Mouse (Mus musculus) embryonic facial prominence, embryonic 15.5 days (tissue): ENCODE data around the gene Il27ra. TPM values are rescaled to one million over a fixed set of nuclear protein-coding genes. Genes with fewer than 3 reads are reported as not detected.

Experiments used
- ATAC-seq: fragments of 200-750 bp; cut with Nextera tagmentation; 2 replicates; pipeline ENCODE4 v1.8.0; 2017; ENCODE audit warnings: low read depth, moderate TSS enrichment; ENCODE audit not compliant: insufficient number of reproducible peaks, low FRiP score, low TSS enrichment
- H3K27ac ChIP-seq: fragments of 300-500 bp; sonication (generic); replicated peaks from 2 replicates; pipeline ENCODE4 v1.5.1; 2015; ENCODE audit warnings: mild to moderate bottlenecking, inconsistent platforms
- H3K27me3 ChIP-seq: fragments of 300-500 bp; sonication (generic); 2 replicates; pipeline ENCODE4 v1.6.1; 2015; ENCODE audit warnings: inconsistent platforms
- H3K36me3 ChIP-seq: fragments of 300-500 bp; sonication (generic); 2 replicates; pipeline ENCODE4 v1.6.1; 2015; ENCODE audit warnings: mild to moderate bottlenecking, inconsistent platforms
- H3K4me1 ChIP-seq: fragments of 300-500 bp; sonication (generic); 2 replicates; pipeline ENCODE4 v1.6.1; 2015; ENCODE audit warnings: inconsistent platforms
- H3K4me2 ChIP-seq: fragments of 300-500 bp; sonication (generic); replicated peaks from 2 replicates; pipeline ENCODE4 v1.6.1; 2015; ENCODE audit warnings: mild to moderate bottlenecking, inconsistent platforms
- H3K4me3 ChIP-seq: fragments of 300-500 bp; sonication (generic); replicated peaks from 2 replicates; pipeline ENCODE4 v1.5.1; 2015; ENCODE audit warnings: mild to moderate bottlenecking, inconsistent platforms
- H3K9ac ChIP-seq: fragments of 300-500 bp; sonication (generic); 2 replicates; pipeline ENCODE4 v1.6.1; 2015; ENCODE audit warnings: inconsistent platforms
- H3K9me3 ChIP-seq: fragments of 300-500 bp; sonication (generic); replicated peaks from 2 replicates; pipeline ENCODE4 v1.6.1; 2016; ENCODE audit warnings: inconsistent platforms
- WGBS: fragments of 180-500 bp; shearing (Covaris S2); methylation state at CpG from one replicate; pipeline ENCODE4 v1.1.7; 2015; 5-methylcytosine and 5-hydroxymethylcytosine counted together
- polyA plus RNA-seq: library from polyadenylated mRNA; unstranded; fragments of >200 nt; fragmentation: Nextera tagmentation; extraction: Ambion mirVana; gene quantifications from 2 replicates; pipeline ENCODE4 v1.2.1, GENCODE M21; 2015

Gene Il27ra
- polyA plus RNA-seq, 1 experiment from 2014 or later = 1.4 TPM

DNA sequence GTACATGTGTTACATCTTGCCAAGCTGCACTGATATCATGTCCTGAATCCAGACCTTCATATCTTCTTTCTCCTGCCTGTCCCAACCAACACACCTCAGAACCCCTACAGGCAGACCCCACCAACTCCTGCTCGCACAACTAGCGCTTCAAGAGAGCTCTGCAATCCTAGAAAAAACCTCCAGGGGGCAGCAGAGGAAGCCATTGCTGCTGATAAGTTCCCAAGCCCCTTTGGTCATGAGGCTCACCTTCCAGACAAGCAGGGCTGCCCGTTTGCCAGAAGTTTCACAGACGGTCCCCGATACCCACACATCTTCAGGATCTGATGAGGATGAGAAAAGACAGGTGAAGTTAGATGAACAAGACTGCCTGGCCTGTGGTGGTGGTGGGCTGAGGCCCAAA, 3.3 kb downstream of the Il27ra start:
- H3K27me3 ChIP-seq = peaks cover 42% of the 10 kb centered on the region
- ATAC-seq = no peak

DNA sequence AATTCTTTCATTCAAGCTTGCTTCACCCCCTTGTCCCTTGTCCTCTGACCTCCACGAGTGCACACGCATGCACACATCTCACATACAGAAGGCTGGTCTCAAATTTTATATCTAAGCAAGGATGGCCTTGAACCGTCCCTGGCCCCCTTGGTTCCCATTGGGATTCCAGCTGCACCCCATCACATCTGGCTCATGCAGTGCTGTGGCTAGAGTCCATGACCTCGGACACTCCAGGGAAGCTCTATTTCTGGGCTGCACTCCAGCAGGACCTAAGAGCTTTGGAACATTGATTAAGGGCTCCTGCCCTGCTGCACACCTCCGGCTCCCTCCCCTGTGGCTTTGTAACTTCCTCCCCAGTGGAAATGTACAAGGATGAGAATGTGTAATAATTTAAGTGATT, 4.4 kb downstream of the Il27ra start:
- no peaks in the 10 kb centered on the region for H3K9me3 ChIP-seq
- no peak for ATAC-seq
- no peak overlapping the region for H3K4me3 ChIP-seq
- peaks cover 13% of the 10 kb centered on the region for H3K4me1 ChIP-seq
- 75% methylated on average over 5 of the region's 5 CpGs for WGBS
- no peak overlapping the region for H3K4me2 ChIP-seq
- no peak overlapping the region for H3K9ac ChIP-seq
- no peaks in the 10 kb centered on the region for H3K36me3 ChIP-seq
- peaks cover 31% of the 10 kb centered on the region for H3K27me3 ChIP-seq
- H3K27ac ChIP-seq = no peak overlapping the region

More for the DNA sequence above, 3.3 kb downstream of the Il27ra start:
- no peak overlapping the region for H3K4me3 ChIP-seq
- no peak overlapping the region for H3K9ac ChIP-seq
- 4% methylated on average over 5 of the region's 5 CpGs for WGBS
- no peak overlapping the region for H3K4me2 ChIP-seq
- no peaks in the 10 kb centered on the region for H3K9me3 ChIP-seq
- no peaks in the 10 kb centered on the region for H3K36me3 ChIP-seq
- H3K27ac ChIP-seq = no peak overlapping the region
- peaks cover 15% of the 10 kb centered on the region for H3K4me1 ChIP-seq

DNA sequence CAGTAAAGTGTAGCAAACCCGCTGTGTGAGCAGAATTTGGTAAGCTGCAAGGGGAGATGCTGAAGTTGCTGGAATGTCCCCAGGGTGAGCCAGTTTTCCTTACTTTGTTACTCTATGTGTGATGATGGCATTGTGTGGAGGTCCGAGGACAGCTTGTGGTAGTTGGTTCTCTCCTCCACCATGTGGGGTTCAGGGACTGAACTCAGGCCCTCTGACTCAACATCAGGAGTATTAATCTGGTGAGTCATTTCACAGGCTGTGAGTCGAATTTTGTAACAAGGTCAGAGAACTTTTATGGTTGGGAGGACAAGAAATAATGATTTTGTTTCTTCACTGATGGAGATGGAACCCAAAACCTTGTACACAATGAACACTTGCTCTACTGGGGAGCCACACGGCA, 9.6 kb downstream of the Il27ra start:
- no peak overlapping the region for H3K4me3 ChIP-seq
- ATAC-seq = no peak
- WGBS = 70% methylated on average over 4 of the region's 4 CpGs

GRCm38 (mm10) chr8:84029272-84029671, 13.1 kb downstream of the Il27ra start:
- H3K4me1 ChIP-seq = peaks cover 16% of the 10 kb centered on the region

More for the DNA sequence above, 9.6 kb downstream of the Il27ra start:
- Histone ChIP-seq H3K27ac (no peak overlapping the region), H3K9me3 (no peaks in the 10 kb centered on the region), H3K4me1 (no peaks in the 10 kb centered on the region), H3K9ac (no peak overlapping the region), H3K4me2 (no peak overlapping the region), H3K36me3 (no peaks in the 10 kb centered on the region), H3K27me3 (no peaks in the 10 kb centered on the region)

DNA sequence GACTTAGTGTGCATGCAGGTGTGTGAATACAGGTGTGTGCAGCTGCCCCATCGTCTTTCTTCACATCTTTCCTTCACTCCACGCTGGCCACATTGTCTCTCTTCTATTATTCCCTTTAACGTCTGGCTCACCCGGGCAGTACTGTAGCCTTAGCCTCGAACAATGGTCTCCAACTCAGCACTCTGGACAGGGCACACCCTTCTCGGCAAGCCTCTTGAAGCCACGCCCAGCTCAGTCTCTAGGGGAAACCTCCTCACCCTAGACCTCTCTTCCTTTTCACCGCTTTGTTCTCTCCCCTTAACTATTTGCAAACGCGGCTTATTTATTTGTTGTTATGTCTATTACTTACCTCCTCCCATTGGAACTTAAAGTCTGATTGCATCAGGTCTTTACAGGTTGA, 14.9 kb downstream of the Il27ra start:
- Histone ChIP-seq H3K4me2 (no peak overlapping the region), H3K36me3 (no peaks in the 10 kb centered on the region), H3K9me3 (no peaks in the 10 kb centered on the region), H3K27ac (no peak overlapping the region), H3K27me3 (peaks cover 13% of the 10 kb centered on the region; the same call in 1 of the 2 replicates), H3K9ac (no peak overlapping the region), H3K4me1 (peaks cover 16% of the 10 kb centered on the region), H3K4me3 (no peak overlapping the region)
- 14% methylated on average over 10 of the region's 10 CpGs for WGBS
- no peak for ATAC-seq

More at GRCm38 (mm10) chr8:84029272-84029671, 13.1 kb downstream of the Il27ra start:
- Histone ChIP-seq H3K9ac (no peak overlapping the region), H3K27me3 (peaks cover 13% of the 10 kb centered on the region; the same call in 1 of the 2 replicates), H3K4me2 (no peak overlapping the region), H3K4me3 (no peak overlapping the region), H3K9me3 (no peaks in the 10 kb centered on the region), H3K27ac (no peak overlapping the region), H3K36me3 (no peaks in the 10 kb centered on the region)
- ATAC-seq = no peak
- WGBS = 87% methylated on average over 5 of the region's 5 CpGs

- peak; percentile 71 for ATAC-seq
- peak overlapping the region; percentile 49 for H3K4me3 ChIP-seq
Measured at GRCm38 (mm10) chr8:84025863-84026262, 16.5 kb downstream of the Il27ra start.

DNA sequence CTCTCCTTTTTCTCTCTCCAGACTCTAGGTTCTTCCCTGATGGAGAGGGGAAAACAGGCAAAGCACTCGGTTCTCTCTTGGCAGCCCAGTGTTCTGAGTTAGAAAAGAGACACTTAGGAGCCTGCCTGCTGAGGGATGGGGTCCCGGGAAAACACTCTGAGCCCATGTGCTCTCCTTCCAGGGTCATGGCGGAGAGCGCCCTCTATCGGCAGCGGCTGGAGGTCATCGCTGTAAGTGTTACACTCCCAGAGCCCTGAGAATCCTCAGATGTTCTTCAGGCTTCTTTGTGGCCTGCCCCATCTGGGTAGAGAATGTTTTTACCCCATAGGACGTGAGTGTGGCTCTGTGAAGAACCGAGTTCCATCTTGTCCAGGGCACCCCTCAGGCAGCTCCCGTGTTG, 18.2 kb downstream of the Il27ra start:
- no peak for ATAC-seq
- Histone ChIP-seq H3K4me3 (no peak overlapping the region), H3K4me2 (no peak overlapping the region), H3K9ac (no peak overlapping the region), H3K9me3 (no peaks in the 10 kb centered on the region), H3K27ac (no peak overlapping the region), H3K4me1 (peaks cover 23% of the 10 kb centered on the region), H3K27me3 (peaks cover 27% of the 10 kb centered on the region; the same call in 1 of the 2 replicates), H3K36me3 (no peaks in the 10 kb centered on the region)
- 17% methylated on average over 10 of the region's 10 CpGs for WGBS

More at GRCm38 (mm10) chr8:84025863-84026262, 16.5 kb downstream of the Il27ra start:
- Histone ChIP-seq H3K27ac (no peak overlapping the region), H3K27me3 (peaks cover 22% of the 10 kb centered on the region; the same call in 1 of the 2 replicates), H3K4me2 (peak overlapping the region; percentile 85), H3K9me3 (no peaks in the 10 kb centered on the region), H3K36me3 (no peaks in the 10 kb centered on the region), H3K4me1 (peaks cover 23% of the 10 kb centered on the region), H3K9ac (peak overlapping the region; percentile 35)
- under 1% methylated on average over 41 of the region's 41 CpGs for WGBS

DNA sequence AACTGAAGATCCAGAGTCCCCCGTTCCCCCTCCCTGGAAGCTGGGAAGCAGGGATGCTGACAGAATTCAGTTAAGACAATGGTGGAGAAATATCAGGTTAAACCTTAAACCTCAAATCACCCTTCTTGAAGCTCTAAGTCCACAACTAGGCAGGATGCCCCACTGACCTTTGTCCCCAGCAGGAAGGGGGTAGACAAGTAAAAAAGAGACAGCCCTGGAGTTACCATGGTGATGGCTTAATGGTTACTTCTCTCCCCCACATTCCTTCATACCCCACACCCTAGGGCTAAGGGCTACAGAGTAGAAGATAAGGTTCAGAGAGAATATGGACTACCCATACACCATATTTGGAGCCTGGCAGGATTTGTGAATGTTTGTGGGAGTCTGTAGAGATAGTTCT, 18.8 kb downstream of the Il27ra start:
- ATAC-seq = no peak
- peaks cover 23% of the 10 kb centered on the region for H3K4me1 ChIP-seq
- H3K9ac ChIP-seq = no peak overlapping the region
- peaks cover 27% of the 10 kb centered on the region; the same call in 1 of the 2 replicates for H3K27me3 ChIP-seq
- H3K4me2 ChIP-seq = no peak overlapping the region
- H3K27ac ChIP-seq = no peak overlapping the region
- no peaks in the 10 kb centered on the region for H3K9me3 ChIP-seq
- H3K4me3 ChIP-seq = no peak overlapping the region
- H3K36me3 ChIP-seq = no peaks in the 10 kb centered on the region
- WGBS = 51% methylated on average over 1 of the region's 1 CpGs

DNA sequence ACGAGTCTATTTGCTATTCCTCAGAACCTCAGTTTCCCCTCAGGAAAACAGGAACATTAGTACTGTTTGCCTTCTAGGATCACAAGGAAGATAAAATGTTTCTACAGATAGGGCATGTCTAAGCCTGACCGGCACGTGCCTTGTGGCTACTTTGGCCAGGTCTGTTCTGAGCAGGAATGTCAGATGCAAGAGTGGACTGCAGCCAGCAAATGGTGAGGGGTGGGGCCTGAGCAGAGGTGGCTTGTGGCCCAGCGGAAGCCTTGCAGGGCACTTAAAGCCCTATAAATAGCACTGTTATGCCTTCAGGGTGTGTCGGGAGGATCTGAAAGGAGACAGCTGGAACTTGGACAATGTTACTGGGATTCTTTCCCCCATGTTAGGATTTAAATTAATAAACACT, 19.3 kb downstream of the Il27ra start:
- Histone ChIP-seq H3K9ac (no peak overlapping the region), H3K4me3 (no peak overlapping the region), H3K27me3 (peaks cover 27% of the 10 kb centered on the region; the same call in 1 of the 2 replicates), H3K27ac (no peak overlapping the region), H3K4me1 (peaks cover 23% of the 10 kb centered on the region), H3K9me3 (no peaks in the 10 kb centered on the region), H3K36me3 (no peaks in the 10 kb centered on the region), H3K4me2 (no peak overlapping the region)
- ATAC-seq = no peak
- WGBS = 19% methylated on average over 5 of the region's 5 CpGs

DNA sequence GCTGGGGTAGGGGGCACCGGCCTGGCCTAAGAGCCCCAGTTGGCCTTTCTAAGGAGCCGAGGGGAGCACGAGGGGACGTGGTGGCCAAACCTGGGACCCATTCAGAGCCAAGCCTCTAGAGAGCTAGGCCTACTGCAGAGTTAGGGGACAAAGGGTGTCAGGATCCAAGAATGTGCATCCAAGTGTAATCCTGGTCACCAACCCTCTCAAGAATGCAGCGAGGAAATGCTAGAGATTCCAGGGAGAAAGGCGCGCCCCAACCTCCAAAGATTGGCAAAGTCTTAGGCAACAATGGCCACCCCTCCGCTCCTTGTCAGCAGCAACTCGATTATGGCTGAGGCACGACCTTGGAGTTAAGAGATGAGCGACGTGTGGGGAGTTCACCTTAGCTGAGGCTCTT, 20.8 kb downstream of the Il27ra start:
- H3K27me3 ChIP-seq = peaks cover 18% of the 10 kb centered on the region; the same call in 1 of the 2 replicates
- no peak overlapping the region for H3K4me3 ChIP-seq
- H3K36me3 ChIP-seq = no peaks in the 10 kb centered on the region
- H3K9me3 ChIP-seq = no peaks in the 10 kb centered on the region
- peak overlapping the region; percentile 32 for H3K4me2 ChIP-seq
- 43% methylated on average over 12 of the region's 12 CpGs for WGBS
- no peak for ATAC-seq
- H3K9ac ChIP-seq = no peak overlapping the region
- H3K4me1 ChIP-seq = peaks cover 17% of the 10 kb centered on the region; the same call in 1 of the 2 replicates
- H3K27ac ChIP-seq = no peak overlapping the region

DNA sequence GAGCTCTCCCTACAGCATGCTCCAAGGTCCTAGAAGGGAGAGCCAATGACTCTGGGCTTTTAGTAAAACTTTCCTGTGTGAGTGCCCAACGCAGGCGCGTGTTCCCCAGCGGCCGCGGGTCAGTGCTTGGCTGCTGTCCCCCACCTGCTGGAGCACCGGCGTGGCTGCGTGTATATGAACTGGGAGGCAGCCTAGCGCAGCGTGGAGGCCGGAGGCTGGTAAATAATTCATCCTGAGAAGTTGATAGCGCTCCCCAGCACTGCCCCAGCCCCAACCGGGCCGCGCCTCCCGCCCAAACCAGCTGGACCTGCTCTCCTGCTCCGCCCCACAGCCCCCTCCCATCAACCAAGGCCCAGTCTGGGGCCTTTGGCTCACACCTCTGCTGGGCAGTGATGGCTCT, 21.3 kb downstream of the Il27ra start, which contains the start of gene Palm3:
Gene Palm3, plus strand, starts transcription at position 376 of the 400 bp plus-strand sequence.
- H3K9me3 ChIP-seq = no peaks in the 10 kb centered on the region
- H3K27ac ChIP-seq = no peak within 1 kb of the TSS
- no peak within 1 kb of the TSS for H3K4me3 ChIP-seq
- H3K27me3 ChIP-seq = peaks cover 17% of the 10 kb centered on the region; the same call in 1 of the 2 replicates
- H3K36me3 ChIP-seq = no peaks in the 10 kb centered on the region
- peak; percentile 63; the same call in 1 of the 2 replicates for ATAC-seq
- H3K4me1 ChIP-seq = peaks cover 12% of the 10 kb centered on the region; the same call in 1 of the 2 replicates
- H3K9ac ChIP-seq = no peak within 1 kb of the TSS
- 13% methylated on average over 17 of the region's 18 CpGs for WGBS
- H3K4me2 ChIP-seq = peak within 1 kb of the TSS; percentile 32

DNA sequence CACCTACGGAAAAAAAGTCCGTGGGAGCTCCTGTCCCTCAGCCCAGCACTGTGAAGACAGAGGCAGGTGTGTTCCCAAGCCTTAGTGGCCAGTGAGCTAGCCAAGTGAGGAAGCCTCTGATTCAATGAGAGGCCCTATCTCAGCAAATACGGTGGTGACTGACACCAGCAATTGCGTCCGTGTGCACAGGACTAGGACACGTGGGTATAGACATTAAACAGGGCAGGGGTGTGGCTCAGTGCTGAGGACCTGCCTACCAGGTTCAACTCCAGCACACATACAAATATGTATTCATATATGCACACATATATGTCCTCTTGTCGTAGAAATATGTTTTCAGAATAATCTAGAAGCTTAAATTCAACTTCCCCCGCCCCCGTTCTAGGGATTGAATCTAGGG, 22.7 kb downstream of the Il27ra start:
- Histone ChIP-seq H3K27me3 (peaks cover 15% of the 10 kb centered on the region; the same call in 1 of the 2 replicates), H3K9me3 (no peaks in the 10 kb centered on the region), H3K9ac (no peak overlapping the region), H3K4me1 (peaks cover 7% of the 10 kb centered on the region; the same call in 1 of the 2 replicates), H3K4me2 (no peak overlapping the region), H3K27ac (no peak overlapping the region), H3K4me3 (no peak overlapping the region), H3K36me3 (no peaks in the 10 kb centered on the region)
- no peak for ATAC-seq
- 77% methylated on average over 9 of the region's 9 CpGs for WGBS
